Mouse (Mus musculus) erythroblast, embryonic 14.5 days (primary cell): ENCODE results near the gene Abhd17b.

Experiments used
- GATA1 ChIP-seq: IDR thresholded peaks from 2 replicates; pipeline ENCODE4 v1.6.1; 2012; ENCODE audit warnings: low read length, inconsistent platforms, mixed read lengths
- TAL1 ChIP-seq: IDR thresholded peaks from 3 replicates; pipeline ENCODE4 v1.6.1; 2012; ENCODE audit warnings: low read length, inconsistent platforms, mixed read lengths

DNA sequence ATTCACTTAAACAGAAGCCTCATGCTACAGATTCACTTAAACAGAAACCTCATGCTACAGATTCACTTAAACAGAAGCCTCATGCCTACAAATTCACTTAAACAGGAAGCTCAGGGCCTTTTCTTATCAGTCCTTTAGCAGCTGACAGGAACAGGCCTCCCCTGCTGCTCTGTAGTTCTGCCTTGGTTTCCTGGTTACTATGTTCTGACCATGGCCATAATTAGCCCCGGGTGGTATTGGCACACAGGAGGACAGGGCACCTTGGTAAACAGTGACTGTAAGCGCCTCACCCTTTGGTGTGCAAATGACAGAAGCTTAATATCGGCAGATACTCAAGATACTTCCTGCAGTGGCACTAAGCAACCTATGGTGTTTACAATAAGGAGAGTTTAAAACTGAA lies 49.1 kb upstream of the Abhd17b start:
- TF ChIP-seq GATA1: no peak
- no peak for TF ChIP-seq TAL1
